Mouse (Mus musculus) adipose tissue, adult 10 weeks (tissue): ENCODE data around the gene Lig3. TPM values are rescaled to one million over a fixed set of nuclear protein-coding genes. Genes with fewer than 3 reads are reported as not detected.

Source experiments
- polyA plus RNA-seq: library from polyadenylated mRNA; stranded (reverse); fragments of 350-450 nt; fragmentation: Illumina TruSeq; extraction: RNeasy Lipid Tissue Mini Kit (QIAGEN cat#74804); gene quantifications from one replicate; pipeline ENCODE4 v1.2.3, GENCODE M21; 2014; ENCODE audit warnings: low read depth, low replicate concordance

The Lig3 gene
- polyA plus RNA-seq: 22.7 TPM

GRCm38 (mm10) chr11:82780983-82781903, at the start of gene Lig3:
TSS of gene Lig3 (plus strand) at chr11:82781108.

GRCm38 (mm10) chr11:82763742-82764437, 17.0 kb upstream of the Lig3 start, which contains the start of the genes Cct6b and Zfp830:
TSS of gene Cct6b (minus strand) at chr11:82764321.
TSS of gene Zfp830 (plus strand) at chr11:82764345.

Other genes starting within 250 kb of the Lig3 start
- gene Cct6b, start 16.8 kb upstream of the Lig3 start, polyA plus RNA-seq: 5.0 TPM
- gene Zfp830, start 16.8 kb upstream of the Lig3 start, polyA plus RNA-seq: 9.4 TPM
- gene Rffl, start 90.1 kb downstream of the Lig3 start, polyA plus RNA-seq: 21.8 TPM
- gene Rad51d, start 109.5 kb downstream of the Lig3 start, polyA plus RNA-seq: 21.5 TPM
- gene Fndc8, start 111.0 kb downstream of the Lig3 start, polyA plus RNA-seq: 1.2 TPM
- gene Nle1, start 127.3 kb downstream of the Lig3 start, polyA plus RNA-seq: 9.0 TPM
- 9.3 TPM for gene Unc45b, start 129.4 kb downstream of the Lig3 start, polyA plus RNA-seq
- gene Slfn5, start 170.2 kb downstream of the Lig3 start, polyA plus RNA-seq: 33.9 TPM
- 1.1 TPM for gene Slfn9, start 210.7 kb downstream of the Lig3 start, polyA plus RNA-seq
- 2.9 TPM for gene Slfn8, start 239.7 kb downstream of the Lig3 start, polyA plus RNA-seq